Mouse (Mus musculus): ENCODE data around the gene Dusp14.

- no peak for TF ChIP-seq CTCF (IDR thresholded peaks at IDR 0.05; ENCODE audit: extremely low read depth, insufficient read depth, insufficient read length, insufficient replicate concordance)
- no peak for TF ChIP-seq POLR2A (IDR thresholded peaks at IDR 0.05; ENCODE audit: low read depth, low read length)
Measured at GRCm38 (mm10) chr11:84057418-84057817, 11.6 kb downstream of the Dusp14 start.
